Mouse (Mus musculus): ENCODE measurements around the gene Olfr1342.

The Olfr1342 gene

GRCm38 (mm10) chr4:118692412-118692973 lies at the start of gene Olfr1342:
Gene Olfr1342 (minus strand): TSS chr4:118692756.
- DNase-seq, result no peak

GRCm38 (mm10) chr4:118741881-118742280 lies 49.3 kb upstream of the Olfr1342 start:
- DNase-seq, result no peak

GRCm38 (mm10) chr4:118740988-118741698 lies 48.6 kb upstream of the Olfr1342 start:
- no peak for DNase-seq

- DNase-seq, result no peak
These were observed 47.0 kb upstream of the Olfr1342 start for GRCm38 (mm10) chr4:118739574-118739973.

- no peak for DNase-seq
These were observed 39.3 kb upstream of the Olfr1342 start, which contains the start of gene Olfr1339 for GRCm38 (mm10) chr4:118731875-118732274. Gene Olfr1339 (plus strand): TSS chr4:118732175.

GRCm38 (mm10) chr4:118721742-118722483 lies 29.4 kb upstream of the Olfr1342 start:
- DNase-seq, result peak; percentile 37

GRCm38 (mm10) chr4:118719838-118720237 lies 27.3 kb upstream of the Olfr1342 start, which contains the start of gene Olfr1340:
Gene Olfr1340 (plus strand): TSS chr4:118720138.
- no peak for DNase-seq

- no peak for DNase-seq
These were observed 19.1 kb upstream of the Olfr1342 start for GRCm38 (mm10) chr4:118711656-118712055.

GRCm38 (mm10) chr4:118708086-118708485 lies 15.5 kb upstream of the Olfr1342 start:
- DNase-seq, result no peak

GRCm38 (mm10) chr4:118703223-118703622 lies 10.7 kb upstream of the Olfr1342 start, which contains the start of gene Olfr1341:
Gene Olfr1341 (plus strand): TSS chr4:118703523.
- no peak for DNase-seq

GRCm38 (mm10) chr4:118693812-118694211 lies 1.3 kb upstream of the Olfr1342 start:
- DNase-seq, result no peak

GRCm38 (mm10) chr4:118687086-118687485 lies 5.5 kb downstream of the Olfr1342 start:
- DNase-seq, result peak; percentile 1

- DNase-seq, result no peak
These were observed 33.9 kb downstream of the Olfr1342 start, which contains the start of gene Olfr62 for GRCm38 (mm10) chr4:118658652-118659051. Gene Olfr62 (plus strand): TSS chr4:118658952.

GRCm38 (mm10) chr4:118645234-118645633 lies 47.3 kb downstream of the Olfr1342 start:
- DNase-seq, result peak; percentile 63

GRCm38 (mm10) chr4:118642346-118643190 lies 50.0 kb downstream of the Olfr1342 start:
- DNase-seq, result no peak
